Mouse (Mus musculus) erythroblast, embryonic 14.5 days (primary cell): Measurements from ENCODE around the gene Spint4.

Experiments used
- GATA1 ChIP-seq: IDR thresholded peaks from 2 replicates; pipeline ENCODE4 v1.6.1; 2012; ENCODE audit warnings: low read length, inconsistent platforms, mixed read lengths
- TAL1 ChIP-seq: IDR thresholded peaks from 3 replicates; pipeline ENCODE4 v1.6.1; 2012; ENCODE audit warnings: low read length, inconsistent platforms, mixed read lengths

DNA sequence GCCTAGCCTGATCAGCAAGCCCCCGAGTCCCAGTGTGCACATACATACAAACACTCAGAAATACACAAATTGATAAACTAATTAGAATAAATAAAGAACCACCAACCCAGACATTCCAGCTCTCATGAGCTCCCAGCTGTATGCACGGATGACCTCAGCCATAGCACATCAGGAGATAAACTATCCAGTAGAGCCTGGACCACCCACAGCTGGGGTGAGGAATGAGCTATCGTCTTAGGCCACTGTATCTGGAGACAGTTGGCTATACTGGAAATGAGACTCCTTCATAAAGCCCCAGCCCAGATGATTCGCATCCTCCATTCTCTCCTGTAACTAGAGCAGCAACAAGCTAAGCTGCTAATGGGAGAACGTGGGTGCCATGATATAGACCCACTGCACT is 36.5 kb downstream of the Spint4 start:
- TF ChIP-seq TAL1: no peak
- no peak for TF ChIP-seq GATA1
